Mouse (Mus musculus): ENCODE measurements around the gene Jakmip3.

Jakmip3 gene

DNA sequence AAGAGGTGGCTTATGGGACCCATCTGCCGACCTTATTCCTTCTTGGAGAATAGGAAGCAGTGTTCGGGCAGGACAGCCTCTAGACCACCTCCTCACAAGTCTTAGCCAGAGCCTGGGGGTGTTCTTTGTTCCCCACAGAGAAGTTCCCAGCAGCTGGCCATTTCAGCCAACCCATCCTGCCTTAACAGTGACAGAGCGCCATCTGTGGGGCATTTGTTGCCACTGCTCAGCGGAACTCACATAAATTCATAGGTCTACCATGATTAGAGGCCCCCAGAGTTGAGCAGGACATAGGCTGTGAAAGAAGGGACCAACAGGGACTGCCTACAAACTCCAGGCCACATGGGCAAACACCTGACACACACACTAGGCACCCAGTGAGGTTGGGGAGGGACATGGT lies 122.9 kb downstream of the Jakmip3 start:
- DNase-seq (ENCODE audit: low read depth) = peak; percentile 9

DNA sequence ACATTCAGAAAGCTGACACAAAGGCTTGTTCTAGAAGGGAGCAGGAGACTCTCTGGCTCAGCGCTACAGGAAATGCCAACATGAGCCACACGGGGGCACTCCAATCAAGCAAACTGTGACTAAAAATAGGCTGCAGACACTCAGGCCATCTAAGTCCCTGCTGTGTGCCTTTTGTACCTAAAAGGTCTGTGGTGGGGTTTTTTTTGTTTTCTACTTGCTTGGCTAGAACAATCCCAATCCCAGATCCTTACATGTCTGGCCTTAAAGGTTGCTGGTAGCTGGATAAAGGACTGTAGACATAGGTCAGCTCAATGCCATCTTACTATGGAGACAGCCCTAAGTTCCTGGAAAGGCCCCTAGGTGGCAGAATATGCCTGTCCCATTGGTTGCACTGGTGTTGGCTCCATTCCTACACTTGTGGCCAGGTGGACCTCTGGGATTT lies 127.7 kb downstream of the Jakmip3 start:
- DNase-seq (ENCODE audit: low read depth) = peak; percentile 75

DNA sequence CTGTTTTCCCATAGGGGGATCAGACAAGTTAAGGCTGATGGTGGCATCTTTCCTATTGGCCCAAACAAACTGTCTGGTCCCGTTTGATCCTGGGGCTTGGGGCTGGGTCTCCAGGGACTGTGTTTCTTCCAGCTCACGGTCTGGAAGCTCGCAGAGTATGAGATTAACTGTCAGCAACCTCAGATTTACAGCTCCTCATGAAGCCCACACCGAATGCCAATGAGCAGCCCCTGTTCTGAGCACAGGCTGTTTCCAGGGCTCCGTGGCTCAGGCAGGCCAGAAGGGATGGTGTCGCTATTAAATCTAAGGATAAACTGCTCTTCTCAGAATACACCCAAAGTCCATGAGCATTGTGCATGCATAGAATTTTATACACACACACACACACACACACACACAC lies 133.7 kb downstream of the Jakmip3 start:
- DNase-seq (ENCODE audit: low read depth) = no peak

DNA sequence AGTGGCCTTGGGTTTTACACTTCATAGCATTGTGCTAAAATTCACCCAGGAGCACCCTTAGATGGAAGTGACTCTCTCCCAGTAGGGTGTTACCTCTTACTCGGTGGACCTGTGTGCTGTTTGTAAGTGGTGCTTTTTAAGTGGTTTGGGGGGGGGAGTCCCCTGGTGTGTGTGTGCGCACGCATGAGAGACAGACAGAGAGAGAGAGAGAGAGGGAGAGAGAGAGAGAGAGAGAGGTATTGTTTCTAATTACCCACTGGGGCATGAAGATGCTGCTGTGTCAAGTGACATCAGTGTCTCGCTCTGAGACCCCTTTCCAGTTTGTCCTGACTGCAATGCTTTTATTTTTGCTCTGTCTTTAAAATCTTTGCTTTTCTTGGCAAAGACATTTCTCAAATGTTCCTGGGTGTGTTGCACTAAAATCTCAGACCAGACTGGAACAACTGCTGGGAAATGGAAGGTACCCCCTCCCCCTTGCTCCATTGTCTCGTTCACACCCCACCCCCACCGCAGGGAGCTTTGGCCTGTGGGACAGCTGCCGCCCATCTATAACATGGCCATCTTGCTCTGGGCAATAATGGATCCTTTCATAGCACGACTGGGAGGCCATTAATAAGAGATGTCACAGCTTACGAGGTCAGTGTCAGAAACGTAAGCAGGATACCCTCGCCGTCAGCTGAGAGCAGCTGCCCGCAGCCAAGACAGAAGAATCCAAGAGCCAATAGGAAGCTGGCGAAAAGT lies 134.7 kb downstream of the Jakmip3 start:
- no peak for DNase-seq (ENCODE audit: low read depth)

DNA sequence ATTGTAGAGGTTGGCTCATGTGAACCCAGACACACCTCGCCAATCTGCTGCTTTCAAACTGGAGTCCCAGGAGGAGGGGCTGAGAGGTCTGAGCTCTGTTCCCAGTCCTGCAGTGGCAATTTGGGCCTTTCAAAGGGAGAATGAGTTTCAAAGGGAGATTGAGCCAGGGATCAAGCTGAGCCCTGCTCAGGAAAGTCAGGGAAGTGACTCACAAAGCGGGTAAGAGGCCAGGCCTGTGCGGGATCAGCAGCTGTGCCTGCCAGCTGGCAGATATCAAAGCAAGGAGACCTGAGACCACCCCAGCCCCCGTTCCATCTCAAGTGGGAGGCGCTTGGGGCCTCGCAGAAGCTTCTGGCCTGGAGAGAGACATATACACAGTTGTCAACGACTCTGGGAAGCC lies 136.8 kb downstream of the Jakmip3 start:
- no peak for DNase-seq (ENCODE audit: low read depth)

DNA sequence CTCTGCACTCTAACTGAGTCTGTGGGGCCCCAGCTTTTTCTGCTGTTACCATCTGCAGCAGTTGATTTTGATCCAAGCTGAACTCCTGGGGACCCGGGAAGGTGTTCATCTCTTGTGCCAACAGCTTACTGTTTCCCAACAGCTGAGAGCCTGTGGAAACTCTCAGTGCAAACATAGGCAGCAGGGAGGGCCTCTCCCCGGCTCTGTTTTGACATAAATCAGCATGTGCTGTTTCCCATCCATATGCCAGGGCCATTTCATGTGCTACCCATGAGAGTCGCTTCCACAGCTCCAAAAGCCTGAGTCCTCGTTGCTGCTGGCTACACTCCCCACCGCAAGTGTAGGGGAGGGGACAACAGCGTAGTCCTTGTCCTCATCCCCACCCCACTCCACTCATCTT lies 137.7 kb downstream of the Jakmip3 start:
- no peak for DNase-seq (ENCODE audit: low read depth)

DNA sequence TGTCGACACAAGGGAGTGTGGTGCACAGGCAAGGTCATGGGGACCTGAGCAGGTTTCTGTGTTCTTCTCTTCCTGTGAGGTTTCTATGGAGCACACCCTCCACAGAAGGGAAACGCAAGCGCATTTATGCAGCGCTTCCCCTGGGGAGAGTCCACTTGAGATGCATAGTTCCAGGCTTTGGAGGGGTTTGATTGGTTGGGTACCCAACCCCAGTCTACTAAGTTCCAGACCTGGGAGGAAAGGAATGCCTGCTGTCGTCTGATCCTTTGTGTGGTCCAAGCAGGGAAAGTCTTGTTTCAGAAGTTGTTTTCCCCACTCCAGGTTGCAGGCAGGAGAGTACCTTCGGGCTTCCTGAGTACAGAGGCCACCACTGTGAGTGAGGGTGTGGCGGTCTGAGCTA lies 138.6 kb downstream of the Jakmip3 start:
- no peak for DNase-seq (ENCODE audit: low read depth)

DNA sequence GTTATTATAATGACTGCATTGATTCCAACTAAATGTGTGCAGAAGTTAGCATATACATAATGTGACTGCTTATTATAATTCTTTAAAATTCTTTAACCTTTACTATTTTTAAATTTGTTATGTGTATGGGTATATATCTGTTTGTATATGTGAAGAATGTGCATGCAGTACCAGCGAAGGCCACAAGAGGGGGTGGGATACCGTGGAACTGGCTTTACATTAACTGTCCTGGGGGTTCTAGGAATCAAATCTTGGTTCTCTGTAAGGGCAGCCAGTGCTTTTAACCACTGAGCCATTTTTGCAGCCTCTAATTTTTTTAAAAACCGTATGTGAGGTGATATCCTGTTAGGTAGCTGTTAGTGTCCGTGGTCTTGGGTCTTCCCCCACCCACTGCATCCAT lies 140.2 kb downstream of the Jakmip3 start:
- DNase-seq (ENCODE audit: low read depth) = no peak

DNA sequence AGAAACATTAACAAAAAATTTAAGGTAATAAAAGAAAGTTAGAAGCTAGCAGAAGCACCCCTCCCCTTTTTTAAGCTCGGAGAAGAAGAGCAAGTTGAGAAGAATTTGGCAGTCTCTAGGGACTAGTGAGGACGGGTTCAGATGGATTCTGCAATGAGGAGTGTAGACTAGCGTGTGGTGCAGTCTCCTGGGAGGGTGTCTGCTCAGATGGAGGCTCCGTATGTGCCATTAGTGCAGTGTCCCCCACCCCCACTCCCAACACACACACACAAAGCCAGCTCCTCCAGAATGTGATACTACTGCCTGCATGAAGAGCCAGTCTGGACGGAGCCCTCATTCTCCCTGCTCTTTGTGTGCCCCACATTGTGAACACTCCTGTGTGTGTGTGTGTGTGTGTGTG lies 140.6 kb downstream of the Jakmip3 start:
- DNase-seq (ENCODE audit: low read depth) = no peak

DNA sequence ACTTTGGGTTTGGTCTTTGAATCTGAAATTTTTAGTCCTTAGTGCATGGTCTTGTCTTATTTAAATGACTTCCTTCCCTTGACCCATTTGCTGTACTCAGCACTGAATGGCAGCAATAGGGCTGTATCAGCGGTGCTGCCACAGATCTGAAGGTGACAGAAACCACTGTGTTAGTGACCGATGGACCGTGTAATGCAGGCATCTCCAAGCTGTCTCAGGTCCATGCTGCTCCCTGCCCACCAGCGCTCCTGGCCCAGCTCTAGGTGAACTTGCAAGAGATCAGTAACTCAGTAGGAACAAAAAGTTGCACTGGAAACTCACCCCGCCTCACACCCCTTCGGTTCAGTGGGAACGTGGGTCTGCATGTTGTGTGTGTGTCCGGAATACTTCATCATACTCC lies 141.8 kb downstream of the Jakmip3 start:
- no peak for DNase-seq (ENCODE audit: low read depth)

DNA sequence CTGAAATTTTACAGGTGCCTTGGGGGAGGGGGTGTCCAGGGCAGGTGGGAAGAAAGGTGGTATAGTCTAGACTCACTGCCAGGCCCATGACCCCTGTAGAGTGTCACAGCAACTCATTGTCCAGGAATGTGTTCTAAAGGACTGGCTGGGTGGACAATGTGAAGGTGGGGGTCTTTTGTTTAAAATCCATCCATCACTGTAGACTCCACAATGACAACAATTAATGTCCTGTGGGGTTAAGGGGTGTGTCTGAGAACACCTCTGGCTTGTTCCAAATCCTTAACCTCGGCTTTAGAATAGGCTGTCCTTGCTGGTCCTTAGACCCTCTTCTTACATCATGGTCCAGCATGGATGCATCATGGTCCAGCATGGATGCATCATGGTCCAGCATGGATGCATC lies 143.8 kb downstream of the Jakmip3 start:
- no peak for DNase-seq (ENCODE audit: low read depth)

DNA sequence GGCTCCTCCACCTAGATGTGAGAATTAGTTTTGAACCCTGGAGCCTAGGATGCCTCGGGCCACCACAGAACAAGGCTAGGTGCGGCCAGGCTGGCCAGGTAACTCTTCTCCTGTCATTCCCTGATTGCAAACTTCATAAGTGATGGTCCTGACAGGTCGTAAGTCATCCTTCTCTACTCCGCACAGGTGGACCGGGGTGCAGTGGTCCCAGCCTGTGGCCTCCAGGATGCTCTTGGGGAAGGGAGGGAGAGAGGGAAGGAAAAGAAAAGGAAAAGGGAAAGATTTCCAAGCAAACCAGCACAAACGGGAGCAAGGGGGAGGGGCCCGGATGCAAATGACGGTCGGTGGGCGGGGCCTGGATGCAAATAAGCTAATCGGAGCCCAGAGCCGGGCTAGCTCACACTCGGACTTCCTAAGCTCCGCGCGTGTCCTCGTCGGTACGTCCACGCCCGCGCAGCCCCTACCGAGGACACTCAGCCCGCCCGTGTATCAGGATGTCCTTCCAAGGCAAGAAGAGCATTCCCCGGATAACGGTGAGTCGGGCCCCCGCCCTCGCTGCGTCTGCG lies 145.2 kb downstream of the Jakmip3 start, which contains the start of gene Dpysl4:
Dpysl4 (plus strand) TSS at position 373 of the 566 bp plus-strand sequence.
- DNase-seq (ENCODE audit: low read depth) = no peak

DNA sequence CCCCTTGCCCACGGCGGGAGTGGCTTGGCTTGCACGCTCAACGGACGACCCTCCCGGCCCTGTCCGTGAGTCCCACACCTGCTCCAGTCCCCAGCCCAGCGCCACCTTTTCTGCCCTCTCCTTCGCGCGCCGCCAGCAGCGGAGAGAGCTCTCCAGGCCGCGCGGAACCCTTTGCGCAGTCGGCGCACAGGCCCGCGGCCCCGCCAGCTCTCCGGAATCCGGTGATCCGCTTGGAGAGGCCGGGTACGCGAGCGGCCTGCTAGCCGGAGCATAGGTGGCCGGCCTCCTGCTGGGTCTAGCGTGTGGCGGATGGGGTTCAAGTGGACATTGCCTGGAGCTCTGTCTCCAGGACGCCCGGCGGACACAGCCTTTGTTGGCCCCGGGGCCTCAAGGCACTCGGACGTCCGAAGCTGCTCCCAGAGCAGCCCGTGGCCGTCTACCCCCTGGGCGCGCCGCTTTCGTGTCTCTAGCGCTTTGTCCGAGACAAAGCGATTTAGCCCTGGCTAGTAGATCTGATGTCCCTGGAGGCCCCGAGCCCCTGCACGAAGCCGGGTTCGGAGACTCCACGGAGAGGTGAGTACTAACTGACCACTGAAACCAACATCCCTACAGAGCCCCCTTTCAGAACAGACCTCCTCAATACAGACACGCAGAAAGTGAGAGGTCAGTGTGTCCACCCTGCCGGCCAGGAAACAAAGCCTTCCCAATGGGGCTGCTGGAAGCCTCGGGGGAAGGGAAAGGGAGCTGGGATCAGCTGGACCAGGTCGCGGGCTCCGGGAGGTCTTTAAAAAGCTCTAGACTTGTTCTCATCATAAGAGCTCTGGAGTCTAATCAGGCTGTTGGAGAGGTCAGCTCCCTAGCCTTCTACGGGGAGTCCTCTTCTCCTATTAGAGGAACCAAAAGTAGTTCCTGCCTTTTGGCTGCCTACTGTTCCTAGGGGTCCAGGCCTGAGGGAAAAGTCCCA lies 145.9 kb downstream of the Jakmip3 start:
- no peak for DNase-seq (ENCODE audit: low read depth)

DNA sequence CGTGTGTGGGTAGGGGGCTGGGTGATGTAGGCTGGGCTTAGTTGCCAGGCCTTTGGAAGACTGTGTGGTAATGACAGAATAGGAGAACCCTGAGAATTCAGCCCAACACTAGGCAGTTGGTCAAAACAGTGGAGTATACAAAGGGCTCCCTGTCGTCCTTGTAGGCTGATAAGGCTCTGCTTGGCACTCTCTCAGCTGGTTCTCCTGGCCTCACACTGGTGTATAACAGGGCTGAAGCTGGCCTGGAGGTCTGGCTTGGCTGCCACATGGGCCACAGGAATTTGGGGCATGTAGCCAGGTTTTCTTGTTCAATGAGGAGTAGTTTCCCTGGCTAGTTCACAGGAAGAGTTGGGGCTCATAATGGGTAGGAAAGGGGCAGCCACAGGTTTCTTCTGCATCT lies 147.3 kb downstream of the Jakmip3 start:
- DNase-seq (ENCODE audit: low read depth) = peak; percentile 59

DNA sequence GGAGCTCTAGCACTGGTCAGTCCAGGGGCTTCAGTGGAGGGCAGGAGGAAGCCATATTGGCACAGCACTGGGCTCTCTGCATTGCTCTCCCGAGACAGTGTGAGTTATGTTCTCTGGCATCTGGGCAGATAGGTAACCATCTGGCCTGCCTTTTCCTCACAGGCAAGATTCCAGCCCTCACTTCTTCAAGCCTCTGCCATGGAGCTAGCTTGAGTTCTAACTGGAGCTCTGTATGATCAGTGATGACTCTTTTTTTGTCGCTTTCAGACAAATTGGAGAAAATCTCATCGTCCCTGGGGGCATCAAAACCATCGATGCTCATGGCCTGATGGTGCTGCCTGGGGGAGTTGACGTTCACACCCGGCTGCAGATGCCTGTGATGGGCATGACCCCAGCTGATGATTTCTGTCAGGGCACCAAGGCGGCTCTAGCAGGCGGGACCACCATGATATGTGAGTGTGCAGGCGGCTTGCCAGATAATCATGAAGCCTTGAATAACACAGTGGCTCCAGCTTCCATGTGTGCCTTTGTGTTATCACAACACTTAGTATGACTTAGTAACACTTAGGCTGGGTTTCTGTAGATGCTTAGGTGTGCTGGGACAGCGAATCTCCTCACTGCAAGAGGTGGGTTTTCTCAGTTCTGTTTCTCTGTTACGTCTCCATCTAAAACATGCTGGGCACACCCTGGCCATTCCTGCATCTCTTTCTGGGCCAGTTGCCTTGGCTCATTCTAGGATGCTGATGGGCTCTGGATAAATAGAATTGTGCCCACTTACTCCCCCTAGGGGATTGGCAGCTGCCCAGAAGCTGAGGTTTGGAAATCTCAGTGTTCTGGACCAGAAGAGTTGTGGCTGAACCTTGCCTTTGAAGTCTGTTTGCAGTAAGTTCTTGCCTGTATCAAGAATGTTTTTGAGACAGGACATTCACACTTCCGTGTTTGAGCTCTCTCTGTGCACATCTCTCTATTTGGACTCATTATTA lies 149.7 kb downstream of the Jakmip3 start:
- peak; percentile 19 for DNase-seq (ENCODE audit: low read depth)

DNA sequence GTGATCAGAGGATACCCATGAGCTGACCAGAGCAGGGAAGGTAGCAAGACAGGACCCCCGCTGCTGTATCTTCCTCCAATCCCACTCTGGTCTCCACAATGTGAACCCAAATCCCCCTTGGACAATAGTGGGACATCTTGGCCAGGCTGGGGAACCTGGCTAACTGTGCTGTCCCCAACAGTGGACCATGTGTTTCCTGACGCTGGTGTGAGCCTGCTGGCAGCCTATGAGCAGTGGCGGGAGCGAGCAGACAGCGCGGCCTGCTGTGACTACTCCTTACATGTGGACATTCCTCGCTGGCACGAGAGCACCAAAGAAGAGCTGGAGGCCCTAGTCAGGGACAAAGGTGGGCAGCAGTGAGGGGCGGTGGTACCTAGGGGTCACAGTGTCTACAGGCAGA lies 151.2 kb downstream of the Jakmip3 start:
- no peak for DNase-seq (ENCODE audit: low read depth)

DNA sequence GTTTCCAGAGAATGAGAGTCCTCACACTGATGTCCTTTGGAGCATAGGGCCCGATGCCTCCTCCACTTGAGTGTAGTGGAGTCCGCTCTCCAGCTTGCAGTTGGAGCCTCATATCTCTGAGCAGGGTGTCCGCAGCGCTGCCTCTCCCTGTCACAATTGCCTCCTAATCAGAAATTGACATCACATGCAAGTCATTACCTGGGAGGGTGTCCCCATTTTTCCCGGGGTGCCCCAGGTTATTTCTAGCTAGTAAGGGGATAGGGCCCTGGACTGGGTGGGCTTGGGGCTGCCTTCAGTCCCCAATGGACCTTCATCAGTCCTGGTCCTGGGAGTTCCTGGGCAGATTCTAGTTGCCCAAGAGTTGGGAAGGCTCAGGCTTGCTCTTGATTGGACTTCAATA lies 152.1 kb downstream of the Jakmip3 start:
- no peak for DNase-seq (ENCODE audit: low read depth)

DNA sequence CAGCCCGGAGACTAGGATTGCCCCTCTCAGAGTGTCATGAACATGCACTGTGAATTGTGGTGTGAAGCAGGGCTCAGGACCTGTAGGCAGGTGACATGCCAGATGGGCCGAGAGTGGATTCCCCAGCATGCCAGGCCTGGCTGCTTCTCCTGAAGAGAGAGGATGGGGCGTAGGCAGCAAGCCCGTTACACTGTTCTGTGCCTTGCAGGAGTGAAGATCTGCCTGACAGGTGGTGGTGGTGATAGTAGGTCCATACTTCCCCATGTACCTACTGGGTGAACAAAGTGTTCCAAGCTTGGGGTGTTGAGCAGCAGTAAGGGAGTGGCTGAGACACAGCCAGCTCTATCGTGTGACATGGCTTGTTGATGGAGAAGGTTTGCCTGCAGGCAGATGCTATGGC lies 152.6 kb downstream of the Jakmip3 start:
- no peak for DNase-seq (ENCODE audit: low read depth)

DNA sequence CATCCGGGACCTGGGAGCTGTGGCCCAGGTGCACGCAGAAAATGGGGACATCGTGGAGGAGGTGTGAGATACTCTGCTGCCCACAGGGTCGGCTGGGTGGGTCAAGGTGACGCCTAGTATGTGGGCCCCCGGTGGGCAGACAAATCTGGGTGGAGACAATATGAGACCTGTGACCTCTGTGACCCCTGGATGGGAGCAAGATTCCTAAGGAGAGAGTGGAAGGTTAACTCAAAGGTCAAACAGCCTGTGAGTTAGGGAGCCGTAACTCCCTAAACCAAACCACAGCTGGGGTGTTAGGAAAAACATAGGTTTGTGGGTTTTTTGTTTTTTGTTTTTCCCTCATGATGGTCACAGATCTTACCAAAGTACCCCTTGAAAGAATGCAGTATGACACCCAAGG lies 153.3 kb downstream of the Jakmip3 start:
- DNase-seq (ENCODE audit: low read depth) = no peak

DNA sequence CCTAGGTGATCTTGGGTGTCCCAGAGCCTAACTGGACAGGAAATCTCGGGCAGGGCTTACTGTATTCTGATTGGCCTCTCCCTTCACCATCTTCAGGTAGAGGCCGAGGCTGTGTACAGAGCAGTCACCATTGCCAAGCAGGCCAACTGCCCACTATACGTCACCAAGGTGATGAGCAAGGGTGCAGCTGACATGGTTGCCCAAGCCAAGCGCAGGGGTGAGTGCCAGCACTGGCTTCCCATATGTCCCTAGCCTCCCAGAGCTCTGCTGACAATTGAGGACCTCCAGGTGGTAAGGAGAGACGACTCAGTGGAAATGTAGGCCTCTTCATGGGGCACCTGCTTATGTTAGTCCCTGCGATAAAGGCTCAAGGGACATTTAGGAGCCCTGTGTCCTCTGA lies 154.2 kb downstream of the Jakmip3 start:
- no peak for DNase-seq (ENCODE audit: low read depth)

DNA sequence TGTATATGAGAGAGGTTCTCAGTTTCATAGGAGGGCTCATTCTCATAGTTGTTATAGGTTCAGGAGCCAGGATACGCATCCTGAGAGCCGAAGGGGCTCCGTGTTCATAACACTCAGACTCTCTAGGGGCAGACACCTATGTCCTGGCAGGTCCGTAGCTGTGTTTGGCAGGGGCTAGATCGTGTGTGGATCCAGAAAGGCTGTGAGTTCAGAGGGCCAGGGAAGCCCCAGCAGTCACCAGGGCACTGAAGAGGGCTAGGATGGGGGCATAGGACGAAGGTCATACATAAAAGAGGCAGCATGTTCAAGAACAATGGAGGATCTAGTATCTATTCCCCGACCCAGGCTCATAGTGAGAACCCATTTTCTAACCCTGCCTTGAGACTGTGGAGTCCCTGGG lies 154.8 kb downstream of the Jakmip3 start:
- DNase-seq (ENCODE audit: low read depth) = no peak

DNA sequence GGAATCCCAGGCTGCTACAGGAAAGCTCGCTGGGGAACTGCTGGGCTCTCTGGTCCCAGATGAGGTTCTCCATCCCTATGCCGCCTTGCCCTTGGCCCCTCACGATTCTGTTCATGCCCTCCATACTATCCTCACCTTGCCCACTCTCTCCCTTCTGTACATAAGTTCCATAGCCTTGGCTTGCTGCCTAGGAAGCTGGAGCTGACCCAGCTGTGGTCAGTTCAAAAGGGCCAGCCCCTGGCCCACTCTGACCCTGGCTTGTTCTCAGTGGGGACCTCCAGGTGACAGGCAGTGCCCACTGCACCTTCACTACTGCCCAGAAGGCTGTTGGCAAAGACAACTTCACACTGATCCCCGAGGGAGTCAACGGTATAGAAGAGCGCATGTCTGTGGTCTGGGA lies 155.9 kb downstream of the Jakmip3 start:
- DNase-seq (ENCODE audit: low read depth) = no peak
